Mouse (Mus musculus): ENCODE data around the gene Cep250. TPM values are rescaled to one million over a fixed set of nuclear protein-coding genes. Genes with fewer than 3 reads are reported as not detected.

Cep250 gene
- polyA plus RNA-seq, 1 experiment = 13.0 TPM

GRCm38 (mm10) chr2:156021765-156022164, 65.5 kb downstream of the Cep250 start:
- Histone ChIP-seq H3K79me2 (ENCODE audit: control insufficient read depth, insufficient read depth) (no peaks in the 10 kb centered on the region), H3K4me3 (no peak overlapping the region), H3K27me3 (ENCODE audit: control insufficient read depth, insufficient read depth, insufficient read length) (no peaks in the 10 kb centered on the region), H3K4me2 (ENCODE audit: low read depth) (no peak overlapping the region), H3ac (ENCODE audit: control insufficient read depth, insufficient read length) (no peak overlapping the region), H3K36me3 (ENCODE audit: control insufficient read depth, insufficient read depth) (no peaks in the 10 kb centered on the region)
- TF ChIP-seq POLR2AphosphoS2 (IDR thresholded peaks at IDR 0.05; ENCODE audit: insufficient read length, low read depth) (no peak), TCF12 (IDR thresholded peaks at IDR 0.05; ENCODE audit: insufficient read depth, poor library complexity, severe bottlenecking) (no peak), REST (IDR thresholded peaks at IDR 0.05; ENCODE audit: insufficient read depth, insufficient read length) (no peak), MYOD1 (IDR thresholded peaks at IDR 0.05; ENCODE audit: control insufficient read depth in 1 of 3, insufficient read length in 2 of 3, low read depth in 2 of 3) (no peak), CEBPB (IDR thresholded peaks at IDR 0.05; ENCODE audit: insufficient read depth, poor library complexity, severe bottlenecking) (no peak), POLR2A (IDR thresholded peaks at IDR 0.05; ENCODE audit: insufficient read length, low read depth) (no peak), TCF3 (IDR thresholded peaks at IDR 0.05; ENCODE audit: insufficient read length, low read depth) (no peak), MYOG (IDR thresholded peaks at IDR 0.05; ENCODE audit: control insufficient read depth in 1 of 3, insufficient read depth in 1 of 3, insufficient read length in 2 of 3, low read depth in 2 of 3) (no peak), SRF (IDR thresholded peaks at IDR 0.05; ENCODE audit: control insufficient read depth, insufficient read length, low read depth) (no peak), E2F4 (IDR thresholded peaks at IDR 0.05; ENCODE audit: insufficient read depth) (no peak), MAX (IDR thresholded peaks at IDR 0.05; ENCODE audit: low read depth) (no peak), USF1 (IDR thresholded peaks at IDR 0.05; ENCODE audit: low read depth) (no peak)

- no peaks in the 10 kb centered on the region for H3K27me3 ChIP-seq (ENCODE audit: control insufficient read depth, insufficient read depth, insufficient read length)
- H3K4me3 ChIP-seq = no peak overlapping the region
- TF ChIP-seq MYOG (IDR thresholded peaks at IDR 0.05; ENCODE audit: control insufficient read depth in 1 of 3, insufficient read depth in 1 of 3, insufficient read length in 2 of 3, low read depth in 2 of 3) (no peak), TCF3 (IDR thresholded peaks at IDR 0.05; ENCODE audit: insufficient read length, low read depth) (no peak), USF1 (IDR thresholded peaks at IDR 0.05; ENCODE audit: low read depth) (no peak), POLR2AphosphoS2 (IDR thresholded peaks at IDR 0.05; ENCODE audit: insufficient read length, low read depth) (no peak)
- H3K79me2 ChIP-seq (ENCODE audit: control insufficient read depth, insufficient read depth) = no peaks in the 10 kb centered on the region
- H3ac ChIP-seq (ENCODE audit: control insufficient read depth, insufficient read length) = no peak overlapping the region
- H3K36me3 ChIP-seq (ENCODE audit: control insufficient read depth, insufficient read depth) = no peaks in the 10 kb centered on the region
- no peak overlapping the region for H3K4me2 ChIP-seq (ENCODE audit: low read depth)
These were observed 69.2 kb downstream of the Cep250 start for GRCm38 (mm10) chr2:156025482-156025881.

GRCm38 (mm10) chr2:156039390-156039789, 83.1 kb downstream of the Cep250 start:
- no peak for TF ChIP-seq MYOD1 (IDR thresholded peaks at IDR 0.05; ENCODE audit: control insufficient read depth in 1 of 3, insufficient read length in 2 of 3, low read depth in 2 of 3)
- no peak for TF ChIP-seq E2F4 (IDR thresholded peaks at IDR 0.05; ENCODE audit: insufficient read depth)
- no peak for TF ChIP-seq POLR2A (IDR thresholded peaks at IDR 0.05; ENCODE audit: insufficient read length, low read depth)
- TF ChIP-seq SRF (IDR thresholded peaks at IDR 0.05; ENCODE audit: control insufficient read depth, insufficient read length, low read depth) = no peak
- no peak for TF ChIP-seq CEBPB (IDR thresholded peaks at IDR 0.05; ENCODE audit: insufficient read depth, poor library complexity, severe bottlenecking)
- TF ChIP-seq REST (IDR thresholded peaks at IDR 0.05; ENCODE audit: insufficient read depth, insufficient read length) = no peak
- TF ChIP-seq POLR2AphosphoS2 (IDR thresholded peaks at IDR 0.05; ENCODE audit: insufficient read length, low read depth) = no peak
- H3K27me3 ChIP-seq (ENCODE audit: control insufficient read depth, insufficient read depth, insufficient read length) = peaks cover 37% of the 10 kb centered on the region
- no peaks in the 10 kb centered on the region for H3K36me3 ChIP-seq (ENCODE audit: control insufficient read depth, insufficient read depth)

GRCm38 (mm10) chr2:156042903-156043302, 86.6 kb downstream of the Cep250 start:
- TF ChIP-seq POLR2A (IDR thresholded peaks at IDR 0.05; ENCODE audit: insufficient read length, low read depth) (no peak), SRF (IDR thresholded peaks at IDR 0.05; ENCODE audit: control insufficient read depth, insufficient read length, low read depth) (no peak), REST (IDR thresholded peaks at IDR 0.05; ENCODE audit: insufficient read depth, insufficient read length) (no peak), POLR2AphosphoS2 (IDR thresholded peaks at IDR 0.05; ENCODE audit: insufficient read length, low read depth) (no peak), MAX (IDR thresholded peaks at IDR 0.05; ENCODE audit: low read depth) (no peak), E2F4 (IDR thresholded peaks at IDR 0.05; ENCODE audit: insufficient read depth) (no peak), CEBPB (IDR thresholded peaks at IDR 0.05; ENCODE audit: insufficient read depth, poor library complexity, severe bottlenecking) (no peak), MYOG (IDR thresholded peaks at IDR 0.05; ENCODE audit: control insufficient read depth in 1 of 3, insufficient read depth in 1 of 3, insufficient read length in 2 of 3, low read depth in 2 of 3) (no peak), TCF3 (IDR thresholded peaks at IDR 0.05; ENCODE audit: insufficient read length, low read depth) (no peak), TCF12 (IDR thresholded peaks at IDR 0.05; ENCODE audit: insufficient read depth, poor library complexity, severe bottlenecking) (no peak)
- Histone ChIP-seq H3K27me3 (ENCODE audit: control insufficient read depth, insufficient read depth, insufficient read length) (peaks cover 34% of the 10 kb centered on the region), H3K36me3 (ENCODE audit: control insufficient read depth, insufficient read depth) (no peaks in the 10 kb centered on the region), H3K79me2 (ENCODE audit: control insufficient read depth, insufficient read depth) (no peaks in the 10 kb centered on the region), H3K4me2 (ENCODE audit: low read depth) (no peak overlapping the region), H3ac (ENCODE audit: control insufficient read depth, insufficient read length) (no peak overlapping the region), H3K4me3 (no peak overlapping the region)

More at GRCm38 (mm10) chr2:156039390-156039789, 83.1 kb downstream of the Cep250 start:
- no peak overlapping the region for H3K4me2 ChIP-seq (ENCODE audit: low read depth)
- H3K4me3 ChIP-seq = no peak overlapping the region
- H3K79me2 ChIP-seq (ENCODE audit: control insufficient read depth, insufficient read depth) = no peaks in the 10 kb centered on the region
- H3ac ChIP-seq (ENCODE audit: control insufficient read depth, insufficient read length) = no peak overlapping the region

GRCm38 (mm10) chr2:156047929-156048328, 91.7 kb downstream of the Cep250 start:
- no peak for TF ChIP-seq TCF3 (IDR thresholded peaks at IDR 0.05; ENCODE audit: insufficient read length, low read depth)
- TF ChIP-seq REST (IDR thresholded peaks at IDR 0.05; ENCODE audit: insufficient read depth, insufficient read length) = no peak
- H3K4me3 ChIP-seq = no peak overlapping the region
- peaks cover 39% of the 10 kb centered on the region for H3K27me3 ChIP-seq (ENCODE audit: control insufficient read depth, insufficient read depth, insufficient read length)

More at GRCm38 (mm10) chr2:156047929-156048328, 91.7 kb downstream of the Cep250 start:
- no peaks in the 10 kb centered on the region for H3K36me3 ChIP-seq (ENCODE audit: control insufficient read depth, insufficient read depth)
- no peak overlapping the region for H3ac ChIP-seq (ENCODE audit: control insufficient read depth, insufficient read length)
- H3K79me2 ChIP-seq (ENCODE audit: control insufficient read depth, insufficient read depth) = no peaks in the 10 kb centered on the region
- no peak overlapping the region for H3K4me2 ChIP-seq (ENCODE audit: low read depth)

Other genes starting within 250 kb of the Cep250 start
- gene Edem2, start 227.0 kb upstream of the Cep250 start, polyA plus RNA-seq (2012; fragmentation: generic; extraction: Trizol) = 21.9 TPM
- not detected for gene Gm17581, start 220.6 kb upstream of the Cep250 start, polyA plus RNA-seq (2012; fragmentation: generic; extraction: Trizol)
- gene Procr, start 205.3 kb upstream of the Cep250 start, polyA plus RNA-seq (2012; fragmentation: generic; extraction: Trizol) = 2.7 TPM
- 0.02 TPM for gene Mmp24, start 181.1 kb upstream of the Cep250 start, polyA plus RNA-seq (2012; fragmentation: generic; extraction: Trizol)
- gene BC029722, start 137.0 kb upstream of the Cep250 start, polyA plus RNA-seq (2012; fragmentation: generic; extraction: Trizol) = 32.2 TPM
- gene Eif6, start 129.5 kb upstream of the Cep250 start, polyA plus RNA-seq (2012; fragmentation: generic; extraction: Trizol) = 198 TPM
- not detected for gene Fam83c, start 121.6 kb upstream of the Cep250 start, polyA plus RNA-seq (2012; fragmentation: generic; extraction: Trizol)
- 96.2 TPM for gene Uqcc1, start 26.1 kb upstream of the Cep250 start, polyA plus RNA-seq (2012; fragmentation: generic; extraction: Trizol)
- gene Gm15557, start 15.7 kb upstream of the Cep250 start, polyA plus RNA-seq (2012; fragmentation: generic; extraction: Trizol) = 0.13 TPM
- gene Gdf5, start 11.1 kb upstream of the Cep250 start, polyA plus RNA-seq (2012; fragmentation: generic; extraction: Trizol) = 2.8 TPM
- gene 6430550D23Rik, start 51.5 kb downstream of the Cep250 start, polyA plus RNA-seq (2012; fragmentation: generic; extraction: Trizol) = 0.29 TPM
- 372 TPM for gene Ergic3, start 51.6 kb downstream of the Cep250 start, polyA plus RNA-seq (2012; fragmentation: generic; extraction: Trizol)
- gene Fer1l4, start 96.5 kb downstream of the Cep250 start, polyA plus RNA-seq (2012; fragmentation: generic; extraction: Trizol) = not detected
- gene Spag4, start 108.7 kb downstream of the Cep250 start, polyA plus RNA-seq (2012; fragmentation: generic; extraction: Trizol) = 1.1 TPM
- 44.0 TPM for gene Cpne1, start 155.5 kb downstream of the Cep250 start, polyA plus RNA-seq (2012; fragmentation: generic; extraction: Trizol)
- gene Rbm12, start 155.5 kb downstream of the Cep250 start, polyA plus RNA-seq (2012; fragmentation: generic; extraction: Trizol) = 4.0 TPM
- gene Gm28036, start 170.6 kb downstream of the Cep250 start, polyA plus RNA-seq (2012; fragmentation: generic; extraction: Trizol) = 10.0 TPM
- 417 TPM for gene Romo1, start 187.6 kb downstream of the Cep250 start, polyA plus RNA-seq (2012; fragmentation: generic; extraction: Trizol)
- gene Nfs1, start 187.7 kb downstream of the Cep250 start, polyA plus RNA-seq (2012; fragmentation: generic; extraction: Trizol) = 42.8 TPM
- gene Rbm39, start 223.8 kb downstream of the Cep250 start, polyA plus RNA-seq (2012; fragmentation: generic; extraction: Trizol) = 53.7 TPM
- 13.4 TPM for gene Phf20, start 240.0 kb downstream of the Cep250 start, polyA plus RNA-seq (2012; fragmentation: generic; extraction: Trizol)